Mouse (Mus musculus): ENCODE measurements around the gene Nkx3-2. TPM values are rescaled to one million over a fixed set of nuclear protein-coding genes. Genes with fewer than 3 reads are reported as not detected.
A peak's percentile ranks its signal among the peaks of the same experiment; 100 is the strongest.

The Nkx3-2 gene
- not detected in 2 replicates for polyA plus RNA-seq (2012; ENCODE audit: insufficient read depth, low replicate concordance)

GRCm38 (mm10) chr5:41763731-41764721 lies at the start of gene Nkx3-2:
TSS of gene Nkx3-2 (minus strand) at chr5:41764501.
- Histone ChIP-seq H3K36me3 (replicated peaks; ENCODE audit: low read length) (no peaks in the 10 kb centered on the region), H3K9me3 (no peaks in the 10 kb centered on the region), H3K4me1 (peaks cover 75% of the 10 kb centered on the region), H3K4me3 (replicated peaks) (peak within 1 kb of the TSS; percentile 86), H3K27me3 (replicated peaks) (peaks cover 85% of the 10 kb centered on the region)
- TF ChIP-seq FLI1 (IDR thresholded peaks at IDR 0.05; ENCODE audit: low read length) (no peak), GATA1 (IDR thresholded peaks at IDR 0.05; ENCODE audit: borderline replicate concordance, low read length) (no peak)

GRCm38 (mm10) chr5:41812516-41812915 lies 48.2 kb upstream of the Nkx3-2 start:
- peaks cover 76% of the 10 kb centered on the region for H3K4me1 ChIP-seq

GRCm38 (mm10) chr5:41811279-41811678 lies 47.0 kb upstream of the Nkx3-2 start:
- TF ChIP-seq FLI1 (IDR thresholded peaks at IDR 0.05; ENCODE audit: low read length) (no peak), GATA1 (IDR thresholded peaks at IDR 0.05; ENCODE audit: borderline replicate concordance, low read length) (no peak)
- peaks cover 76% of the 10 kb centered on the region for H3K4me1 ChIP-seq
- no peaks in the 10 kb centered on the region for H3K27me3 ChIP-seq (replicated peaks)
- peaks cover 93% of the 10 kb centered on the region for H3K36me3 ChIP-seq (replicated peaks; ENCODE audit: low read length)
- H3K9me3 ChIP-seq: no peaks in the 10 kb centered on the region
- no peak overlapping the region for H3K4me3 ChIP-seq (replicated peaks)

More at GRCm38 (mm10) chr5:41812516-41812915, 48.2 kb upstream of the Nkx3-2 start:
- H3K36me3 ChIP-seq (replicated peaks; ENCODE audit: low read length): peaks cover 93% of the 10 kb centered on the region
- no peaks in the 10 kb centered on the region for H3K9me3 ChIP-seq
- H3K4me3 ChIP-seq (replicated peaks): no peak overlapping the region
- TF ChIP-seq FLI1 (IDR thresholded peaks at IDR 0.05; ENCODE audit: low read length): no peak
- TF ChIP-seq GATA1 (IDR thresholded peaks at IDR 0.05; ENCODE audit: borderline replicate concordance, low read length): no peak
- no peaks in the 10 kb centered on the region for H3K27me3 ChIP-seq (replicated peaks)

- no peak overlapping the region for H3K4me3 ChIP-seq (replicated peaks)
- H3K9me3 ChIP-seq: no peaks in the 10 kb centered on the region
- TF ChIP-seq FLI1 (IDR thresholded peaks at IDR 0.05; ENCODE audit: low read length) (no peak), GATA1 (IDR thresholded peaks at IDR 0.05; ENCODE audit: borderline replicate concordance, low read length) (no peak)
- H3K27me3 ChIP-seq (replicated peaks): no peaks in the 10 kb centered on the region
- H3K4me1 ChIP-seq: peaks cover 80% of the 10 kb centered on the region
- H3K36me3 ChIP-seq (replicated peaks; ENCODE audit: low read length): peaks cover 81% of the 10 kb centered on the region
Measured at GRCm38 (mm10) chr5:41807383-41807782, 43.1 kb upstream of the Nkx3-2 start.

- peaks cover 82% of the 10 kb centered on the region for H3K36me3 ChIP-seq (replicated peaks; ENCODE audit: low read length)
Measured at GRCm38 (mm10) chr5:41806176-41806575, 41.9 kb upstream of the Nkx3-2 start.

GRCm38 (mm10) chr5:41805085-41805484 lies 40.8 kb upstream of the Nkx3-2 start:
- peaks cover 66% of the 10 kb centered on the region for H3K4me1 ChIP-seq
- H3K9me3 ChIP-seq: no peaks in the 10 kb centered on the region
- no peak overlapping the region for H3K4me3 ChIP-seq (replicated peaks)
- TF ChIP-seq FLI1 (IDR thresholded peaks at IDR 0.05; ENCODE audit: low read length) (no peak), GATA1 (IDR thresholded peaks at IDR 0.05; ENCODE audit: borderline replicate concordance, low read length) (no peak)
- H3K27me3 ChIP-seq (replicated peaks): no peaks in the 10 kb centered on the region
- H3K36me3 ChIP-seq (replicated peaks; ENCODE audit: low read length): peaks cover 83% of the 10 kb centered on the region

More at GRCm38 (mm10) chr5:41806176-41806575, 41.9 kb upstream of the Nkx3-2 start:
- Histone ChIP-seq H3K4me1 (peaks cover 73% of the 10 kb centered on the region), H3K4me3 (replicated peaks) (peak overlapping the region; percentile 3), H3K9me3 (no peaks in the 10 kb centered on the region), H3K27me3 (replicated peaks) (no peaks in the 10 kb centered on the region)
- TF ChIP-seq GATA1 (IDR thresholded peaks at IDR 0.05; ENCODE audit: borderline replicate concordance, low read length) (peak; percentile 65; the same call in 1 of the 3 replicates), FLI1 (IDR thresholded peaks at IDR 0.05; ENCODE audit: low read length) (no peak)

- H3K4me3 ChIP-seq (replicated peaks): peak overlapping the region; percentile 48
- H3K4me1 ChIP-seq: peaks cover 65% of the 10 kb centered on the region
- TF ChIP-seq FLI1 (IDR thresholded peaks at IDR 0.05; ENCODE audit: low read length) (no peak), GATA1 (IDR thresholded peaks at IDR 0.05; ENCODE audit: borderline replicate concordance, low read length) (no peak)
- no peaks in the 10 kb centered on the region for H3K9me3 ChIP-seq
- H3K36me3 ChIP-seq (replicated peaks; ENCODE audit: low read length): peaks cover 83% of the 10 kb centered on the region
- no peaks in the 10 kb centered on the region for H3K27me3 ChIP-seq (replicated peaks)
Measured at GRCm38 (mm10) chr5:41804643-41805042, 40.3 kb upstream of the Nkx3-2 start.

- TF ChIP-seq FLI1 (IDR thresholded peaks at IDR 0.05; ENCODE audit: low read length) (no peak), GATA1 (IDR thresholded peaks at IDR 0.05; ENCODE audit: borderline replicate concordance, low read length) (no peak)
- Histone ChIP-seq H3K4me1 (peaks cover 64% of the 10 kb centered on the region), H3K36me3 (replicated peaks; ENCODE audit: low read length) (peaks cover 80% of the 10 kb centered on the region)
Measured at GRCm38 (mm10) chr5:41801622-41802021, 37.3 kb upstream of the Nkx3-2 start.

GRCm38 (mm10) chr5:41794434-41794833 lies 30.1 kb upstream of the Nkx3-2 start:
- peaks cover 96% of the 10 kb centered on the region for H3K36me3 ChIP-seq (replicated peaks; ENCODE audit: low read length)

More at GRCm38 (mm10) chr5:41801622-41802021, 37.3 kb upstream of the Nkx3-2 start:
- Histone ChIP-seq H3K27me3 (replicated peaks) (no peaks in the 10 kb centered on the region), H3K9me3 (no peaks in the 10 kb centered on the region), H3K4me3 (replicated peaks) (no peak overlapping the region)

GRCm38 (mm10) chr5:41790517-41790916 lies 26.2 kb upstream of the Nkx3-2 start:
- Histone ChIP-seq H3K4me1 (peaks cover 39% of the 10 kb centered on the region), H3K36me3 (replicated peaks; ENCODE audit: low read length) (peaks cover 98% of the 10 kb centered on the region), H3K4me3 (replicated peaks) (no peak overlapping the region), H3K9me3 (no peaks in the 10 kb centered on the region), H3K27me3 (replicated peaks) (no peaks in the 10 kb centered on the region)
- no peak for TF ChIP-seq GATA1 (IDR thresholded peaks at IDR 0.05; ENCODE audit: borderline replicate concordance, low read length)

More at GRCm38 (mm10) chr5:41794434-41794833, 30.1 kb upstream of the Nkx3-2 start:
- no peak overlapping the region for H3K4me3 ChIP-seq (replicated peaks)
- no peaks in the 10 kb centered on the region for H3K27me3 ChIP-seq (replicated peaks)
- no peaks in the 10 kb centered on the region for H3K9me3 ChIP-seq
- peaks cover 46% of the 10 kb centered on the region for H3K4me1 ChIP-seq
- TF ChIP-seq GATA1 (IDR thresholded peaks at IDR 0.05; ENCODE audit: borderline replicate concordance, low read length) (no peak), FLI1 (IDR thresholded peaks at IDR 0.05; ENCODE audit: low read length) (no peak)

Measured in megakaryocyte, embryonic 14.5 days (primary cell).